Mouse (Mus musculus) embryo, embryonic 11 days (tissue): ENCODE results near the gene Abhd11.
A peak's percentile ranks its signal among the peaks of the same experiment; 100 is the strongest.
"Not testable (repeated sequence)": the region's sequence is repeated elsewhere in the genome, so short reads cannot be mapped to it uniquely, and the experiment has no call there.

Source experiments
- DNase-seq: peaks from one replicate; pipeline ENCODE4 v3.0.0-alpha.2; 2015

Gene Abhd11

DNA sequence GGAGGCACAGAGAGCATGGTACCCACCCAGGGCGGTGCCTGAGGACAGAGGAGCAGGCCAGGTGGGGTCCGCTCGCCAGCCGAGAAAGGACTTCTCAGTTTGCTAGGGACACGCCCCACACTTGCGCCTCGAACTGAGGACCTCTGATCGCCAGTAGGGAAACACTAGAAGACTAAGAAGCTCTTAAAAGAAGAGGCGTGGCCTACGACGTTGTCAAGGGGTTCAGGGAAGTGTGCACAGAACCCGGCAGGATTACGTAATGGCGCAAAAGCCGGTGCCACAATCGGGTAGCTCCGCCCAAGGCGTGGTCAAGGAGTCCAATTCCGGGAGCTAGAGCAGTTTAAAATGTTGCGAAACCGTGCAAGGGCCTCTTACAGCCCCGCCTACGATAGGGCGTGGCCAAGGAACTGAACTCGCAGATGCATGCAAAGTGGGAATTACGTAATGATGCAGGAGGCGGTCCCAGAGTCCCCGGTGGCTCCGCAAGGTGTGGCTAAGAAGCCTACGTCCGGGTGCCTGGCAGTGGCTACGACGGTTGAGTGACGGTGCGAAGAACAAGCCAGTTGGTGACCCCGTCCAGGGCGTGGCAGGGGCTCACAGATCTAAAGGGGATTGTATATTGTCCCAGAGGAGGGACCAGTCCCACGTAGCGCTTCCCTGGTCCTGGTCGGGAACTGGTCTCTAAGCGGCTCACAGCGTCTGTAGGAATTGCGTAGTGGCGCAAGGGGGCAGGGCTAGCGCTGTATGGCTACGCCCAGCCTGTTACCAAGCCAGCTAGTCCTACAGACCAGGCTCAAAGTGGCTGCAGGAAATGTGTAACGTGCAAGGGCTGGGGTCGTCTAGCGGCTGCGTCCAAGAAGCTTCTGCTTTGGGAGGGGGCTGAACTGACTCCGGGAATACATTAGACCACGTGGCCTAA lies at the start of gene Abhd11:
Gene Abhd11 (plus strand): TSS at position 482 of the 919 bp plus-strand sequence.
- peak; percentile 100 for DNase-seq

DNA sequence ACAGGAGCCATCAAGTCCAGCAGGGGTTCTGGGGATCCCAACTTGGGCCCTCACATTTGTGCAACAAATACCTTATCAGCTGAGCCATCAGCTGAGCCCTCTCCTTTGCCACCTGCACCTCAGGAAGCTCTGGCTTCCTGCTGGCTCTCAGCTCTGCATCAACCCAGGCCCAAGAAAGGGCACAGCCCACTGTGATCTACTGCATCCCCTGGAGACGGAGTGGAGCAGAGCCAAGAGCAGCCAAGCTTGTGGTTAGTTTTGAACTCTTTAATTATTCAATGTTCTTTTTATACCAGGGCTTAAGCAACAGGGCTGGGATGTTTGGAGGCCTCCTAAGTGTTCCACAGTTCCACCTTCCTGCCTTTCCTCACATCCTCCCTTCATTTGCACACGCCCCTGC lies 48.5 kb upstream of the Abhd11 start:
- DNase-seq = no peak

DNA sequence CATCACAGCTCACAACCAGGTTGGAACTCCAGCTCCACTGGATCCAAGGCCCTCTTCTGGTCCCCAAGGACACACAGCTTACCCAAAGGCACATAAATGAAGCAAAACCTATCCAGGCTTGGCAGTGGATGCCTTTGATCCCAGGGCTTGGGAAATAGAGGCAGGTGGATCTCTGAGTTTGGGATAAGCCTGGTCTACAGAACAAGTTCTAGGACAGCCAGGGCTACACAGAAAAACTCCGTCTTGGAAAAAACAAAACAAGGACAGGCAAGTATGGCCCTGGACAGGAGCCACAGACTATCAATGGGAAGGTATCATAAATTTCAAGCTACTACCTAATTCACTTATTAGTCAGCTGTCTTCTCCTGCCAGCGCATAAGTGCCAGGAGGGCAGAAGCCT lies 47.4 kb upstream of the Abhd11 start:
- DNase-seq = no peak

DNA sequence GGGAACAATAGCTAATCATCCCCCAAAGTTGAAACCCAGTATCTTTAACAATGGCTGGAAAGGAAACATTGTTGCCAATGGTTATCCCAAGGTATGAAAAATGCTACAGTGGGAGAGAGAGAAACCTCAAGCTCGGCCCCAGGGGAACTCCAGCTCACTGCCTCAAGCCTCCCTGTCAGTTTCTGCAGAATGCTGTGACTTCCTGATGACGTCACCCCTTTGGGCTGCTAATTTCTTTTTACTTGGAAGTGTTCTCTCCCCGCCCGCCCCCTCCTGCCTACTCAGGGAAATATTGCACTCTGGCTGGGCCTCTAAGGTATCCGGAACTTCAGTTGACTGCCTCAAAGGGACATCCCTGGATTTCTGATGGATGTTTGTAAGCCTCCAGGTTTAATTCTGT lies 45.4 kb upstream of the Abhd11 start:
- DNase-seq = peak; percentile 40

DNA sequence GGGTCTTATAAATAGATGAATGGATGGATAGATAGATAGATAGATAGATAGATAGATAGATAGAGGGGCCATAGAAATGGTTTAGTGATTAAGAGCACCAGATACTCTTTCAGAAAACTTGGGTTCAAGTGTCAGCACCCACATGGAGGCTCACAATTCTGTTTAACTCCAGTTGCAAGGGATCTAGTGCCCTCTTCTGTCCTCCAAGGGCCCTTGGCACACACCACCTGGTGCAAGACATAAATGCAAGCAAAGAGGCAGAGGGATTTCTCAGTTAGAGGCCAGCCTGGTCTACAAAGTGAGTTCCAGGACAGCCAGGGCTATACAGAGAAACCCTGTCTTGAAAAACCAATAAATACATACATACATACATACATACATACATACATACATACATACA lies 44.3 kb upstream of the Abhd11 start:
- not testable (repeated sequence) for DNase-seq

DNA sequence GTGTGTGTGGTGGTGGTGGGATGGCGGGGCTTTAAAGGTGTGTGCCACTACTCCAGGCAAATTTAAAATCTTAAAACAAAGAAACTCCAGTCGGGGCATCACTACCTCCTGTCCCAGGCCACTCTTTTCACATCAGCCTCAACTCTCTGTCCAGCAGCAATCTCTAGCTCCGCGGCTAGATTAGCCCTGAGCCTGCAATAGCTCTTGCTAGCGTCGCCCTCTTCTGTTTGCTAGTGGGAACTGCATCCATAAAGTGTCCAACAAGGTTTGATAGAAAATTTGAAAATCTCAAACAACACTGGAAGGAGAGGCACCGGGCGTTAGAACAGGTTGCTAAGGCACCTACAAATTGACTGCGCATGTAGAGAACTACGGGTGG lies 43.5 kb upstream of the Abhd11 start:
- DNase-seq = peak; percentile 88

DNA sequence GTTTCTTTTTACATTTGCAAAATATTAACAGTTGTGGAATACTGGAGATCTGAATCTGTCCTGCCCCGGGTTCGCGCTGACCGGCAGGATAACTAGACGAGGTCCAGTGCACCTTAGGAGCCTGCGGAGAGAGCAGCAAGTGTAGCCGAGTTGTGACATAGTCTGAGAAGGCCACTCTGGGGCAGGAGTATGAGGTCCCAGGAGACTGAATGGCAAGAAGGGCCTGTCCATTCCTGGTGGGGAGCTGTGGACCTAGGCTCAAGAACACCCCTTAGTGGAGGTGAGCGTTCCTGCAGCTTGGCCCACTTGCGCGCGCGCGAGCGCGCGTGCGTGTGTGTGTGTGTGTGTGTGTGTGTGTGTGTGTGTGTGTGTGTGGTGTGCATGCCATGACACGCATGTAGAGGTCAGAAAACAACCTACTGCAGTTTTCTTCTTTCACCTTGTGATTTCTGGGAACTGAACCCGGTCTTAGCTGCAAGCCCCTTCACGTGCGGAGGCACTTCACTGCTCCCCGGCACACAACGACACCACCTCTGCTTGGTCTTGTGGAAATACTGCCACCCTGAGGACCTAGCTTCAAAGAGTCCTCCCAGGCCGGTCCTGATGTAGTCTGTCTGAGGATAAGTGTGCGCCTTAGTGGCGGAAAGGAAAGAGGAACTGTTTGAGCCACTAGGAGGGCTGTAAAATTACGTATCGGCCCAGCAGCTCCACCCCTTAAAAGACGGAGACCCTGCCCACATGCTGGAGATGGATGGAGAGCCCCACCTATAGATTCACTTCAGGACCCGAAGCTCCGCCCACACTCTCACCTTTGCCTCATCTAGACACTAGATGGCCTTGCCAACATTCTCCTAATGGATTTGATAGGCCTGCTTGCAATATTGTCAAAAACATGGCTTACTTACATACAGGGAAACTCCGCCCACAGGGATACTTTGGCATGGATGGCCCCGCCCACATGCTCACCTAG lies 42.8 kb upstream of the Abhd11 start:
- DNase-seq = peak; percentile 69

DNA sequence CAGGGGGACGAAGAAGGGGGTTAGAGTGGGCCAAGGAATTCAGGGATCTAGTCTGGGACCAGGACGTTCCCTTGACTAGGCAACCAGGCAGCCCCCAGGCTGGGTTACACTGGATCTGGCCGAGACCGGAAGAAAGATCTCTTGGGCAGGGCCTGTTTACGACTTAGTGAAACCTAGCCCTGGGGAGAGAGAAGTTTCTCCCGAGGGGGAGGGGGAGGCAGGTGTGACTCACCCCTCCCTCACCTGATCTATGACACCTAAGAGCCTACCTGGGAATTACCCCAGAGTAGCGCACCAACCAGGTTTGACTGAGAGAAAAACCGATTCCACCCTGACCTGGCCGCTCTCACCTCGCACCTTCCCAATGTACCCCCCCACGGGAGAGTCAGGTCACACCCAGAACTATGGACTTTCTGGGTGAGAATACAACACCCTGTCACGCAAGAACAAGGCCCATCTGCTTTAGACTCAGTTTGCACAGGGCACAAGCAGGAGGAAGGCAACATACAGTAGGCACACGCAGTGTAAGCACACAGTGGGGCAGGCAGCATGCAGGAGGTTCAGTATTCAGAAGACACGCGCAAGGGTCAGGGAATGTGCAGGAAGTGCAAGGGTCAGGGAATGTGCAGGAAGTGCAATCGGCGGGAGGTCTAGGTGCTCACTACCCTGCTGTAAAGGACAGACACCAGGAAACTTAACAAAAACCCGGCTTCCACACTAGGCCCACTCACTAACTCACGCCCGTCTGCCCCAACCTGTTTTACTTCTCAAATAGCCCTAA lies 41.6 kb upstream of the Abhd11 start:
- DNase-seq = no peak

DNA sequence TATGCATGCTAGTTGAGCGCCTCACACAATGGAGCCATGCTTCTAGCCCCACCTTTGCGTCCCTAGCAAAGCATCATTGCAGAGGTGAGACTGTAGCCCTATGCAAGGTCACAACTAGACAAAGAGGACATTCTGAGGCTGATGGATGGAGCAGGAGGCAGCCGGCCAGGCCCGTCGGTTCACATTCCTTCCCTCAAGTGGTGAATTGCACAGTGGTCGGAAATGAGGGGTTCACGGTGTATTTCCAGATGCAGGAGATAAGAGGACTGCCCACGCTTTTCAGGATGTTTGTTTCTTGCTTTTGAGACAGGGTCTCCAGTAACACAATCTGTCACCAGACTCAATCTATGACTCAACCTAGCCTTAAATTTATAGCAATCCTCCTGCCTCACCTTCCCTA lies 38.3 kb upstream of the Abhd11 start:
- no peak for DNase-seq

DNA sequence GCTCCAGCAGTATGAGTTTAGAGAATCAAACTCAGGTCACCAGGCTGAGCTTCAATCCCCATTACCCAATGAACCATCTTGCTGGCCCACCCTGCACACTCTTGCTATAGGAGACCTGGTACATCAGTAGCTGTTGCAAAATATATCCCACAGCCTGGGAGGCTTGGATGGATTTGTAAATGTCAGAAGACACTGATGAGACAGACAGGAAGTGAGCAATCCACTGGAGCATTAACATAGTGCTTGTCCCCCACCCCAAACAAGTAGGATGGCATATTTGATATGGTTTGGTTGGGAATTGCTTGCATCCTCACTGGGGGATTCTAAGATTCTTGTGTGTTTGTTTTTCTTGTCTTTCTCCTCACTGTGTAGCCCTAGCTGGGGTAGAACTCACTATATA lies 35.9 kb upstream of the Abhd11 start:
- no peak for DNase-seq

DNA sequence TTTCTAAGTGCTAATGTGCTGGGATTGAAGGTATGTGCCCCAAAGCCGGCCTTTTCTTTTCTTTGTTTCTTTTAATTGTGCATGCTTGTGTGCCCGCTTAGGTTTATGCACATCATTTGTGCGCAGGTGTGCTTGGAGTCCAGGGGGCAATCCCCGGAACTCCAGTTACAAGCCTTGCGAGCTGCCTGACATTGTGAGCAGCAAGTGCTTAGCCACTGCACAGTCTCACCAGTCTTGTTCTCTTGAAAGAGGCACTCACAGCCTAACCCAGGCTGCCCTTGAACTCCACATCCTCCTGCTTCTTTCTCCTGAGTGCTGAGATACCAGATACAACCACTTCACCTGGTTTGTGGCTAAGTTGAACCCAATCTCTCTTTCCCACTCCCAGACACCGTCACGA lies 35.4 kb upstream of the Abhd11 start:
- DNase-seq = no peak

DNA sequence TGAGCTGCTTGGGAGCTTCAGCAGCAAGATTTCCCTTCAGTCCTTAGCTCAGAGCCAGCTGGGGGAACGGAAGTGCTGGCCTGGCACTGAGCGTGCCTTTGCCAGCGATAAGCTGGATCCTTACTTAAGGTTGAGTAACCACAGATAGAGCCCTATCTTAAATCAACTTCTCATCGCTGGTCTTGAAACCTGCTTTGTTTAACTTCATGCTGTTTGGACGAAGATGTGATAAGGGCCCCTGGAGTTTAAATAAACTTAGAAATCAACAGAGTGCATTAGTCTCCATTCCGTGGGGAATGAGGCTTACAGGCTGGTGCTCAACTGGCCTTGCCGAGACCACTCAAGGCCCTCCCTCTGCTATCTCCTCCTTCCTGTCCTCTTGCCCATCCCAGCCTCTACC lies 34.7 kb upstream of the Abhd11 start:
- no peak for DNase-seq

DNA sequence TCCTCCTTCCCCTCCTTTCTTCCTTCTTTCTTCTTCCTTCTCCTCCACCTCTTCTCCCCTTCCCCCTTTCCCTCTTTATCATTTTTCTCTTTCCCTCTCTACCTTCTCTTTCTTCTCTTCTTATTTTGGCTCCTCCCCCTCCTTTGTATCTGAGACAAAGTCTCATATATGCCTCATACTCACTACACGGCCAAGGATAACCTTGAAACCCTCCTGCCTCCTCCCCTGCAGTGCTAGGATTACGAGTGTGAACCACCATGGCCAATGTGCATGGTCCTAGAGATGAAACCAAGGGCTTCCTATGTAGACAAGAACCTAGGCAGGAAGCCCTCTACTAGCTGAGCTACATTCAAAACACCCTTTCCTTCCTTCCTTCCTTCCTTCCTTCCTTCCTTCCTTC lies 34.0 kb upstream of the Abhd11 start:
- no peak for DNase-seq

DNA sequence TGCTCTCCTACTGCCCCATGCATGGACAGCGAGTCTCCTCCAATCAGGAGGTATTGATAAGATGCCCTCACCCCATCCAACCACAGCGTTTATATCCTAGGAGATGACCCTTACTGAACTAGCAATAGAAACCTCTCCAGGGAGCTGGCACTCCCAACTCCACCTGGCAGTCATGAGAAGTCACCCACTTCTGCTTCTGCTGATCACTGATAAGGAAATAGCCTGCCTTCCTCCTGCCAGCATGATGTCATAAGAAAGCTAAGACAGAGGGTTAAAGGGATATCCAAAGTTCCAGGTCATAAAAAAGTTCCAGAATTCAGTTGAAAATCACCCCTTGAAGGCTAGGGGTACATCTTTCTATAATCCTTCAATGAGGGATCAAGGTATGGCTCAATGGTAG lies 32.8 kb upstream of the Abhd11 start:
- no peak for DNase-seq

DNA sequence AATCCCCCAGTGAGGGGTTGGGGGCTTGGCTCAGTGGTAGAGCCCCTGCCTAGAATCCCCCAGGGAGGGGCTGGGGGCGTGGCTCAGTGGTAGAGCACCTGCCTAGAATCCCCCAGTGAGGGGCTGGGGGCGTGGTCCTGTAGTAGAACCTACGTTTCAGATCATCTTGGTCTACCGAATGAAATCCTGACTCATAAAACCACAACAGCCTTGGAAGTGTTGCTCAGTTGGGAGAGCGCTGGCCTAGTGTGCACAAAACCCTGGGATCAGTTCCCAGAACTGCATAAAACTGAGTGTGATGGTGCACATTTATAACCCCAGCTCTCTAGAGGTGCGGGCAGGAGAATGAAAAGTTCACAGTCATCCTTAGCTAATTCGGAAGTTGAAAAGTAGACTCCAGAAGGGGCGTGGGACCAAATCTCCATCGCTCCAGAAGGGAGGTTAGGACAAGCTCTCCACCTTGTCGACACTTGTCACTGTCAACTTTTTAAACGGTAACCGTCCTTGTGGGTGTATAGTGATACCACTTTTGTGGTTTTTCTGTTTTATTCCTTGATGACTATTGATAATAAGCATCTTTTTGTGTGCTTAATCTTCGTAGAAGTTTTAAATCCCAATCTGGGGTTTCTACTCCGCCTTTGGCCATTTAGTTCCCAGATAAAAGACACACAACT lies 32.2 kb upstream of the Abhd11 start:
- DNase-seq = no peak

DNA sequence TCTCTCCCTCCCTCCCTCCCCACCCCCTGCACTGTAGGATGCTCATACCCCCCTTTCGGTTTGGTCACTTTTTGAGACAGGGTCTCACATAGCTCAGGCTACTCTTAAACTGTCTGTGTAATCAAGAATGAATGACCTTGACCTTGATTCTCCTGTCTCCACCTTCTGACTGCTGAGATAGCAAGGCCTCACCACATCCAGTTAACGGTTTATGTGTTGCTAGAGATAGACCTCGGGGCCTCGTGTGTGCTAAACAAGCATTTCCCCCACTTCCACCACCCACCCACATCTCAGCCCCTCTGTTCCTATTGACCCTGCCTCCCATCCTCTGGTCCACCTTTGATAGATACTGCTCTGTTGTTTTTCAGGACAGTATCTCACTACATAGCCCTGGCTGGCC lies 31.1 kb upstream of the Abhd11 start:
- DNase-seq = no peak

DNA sequence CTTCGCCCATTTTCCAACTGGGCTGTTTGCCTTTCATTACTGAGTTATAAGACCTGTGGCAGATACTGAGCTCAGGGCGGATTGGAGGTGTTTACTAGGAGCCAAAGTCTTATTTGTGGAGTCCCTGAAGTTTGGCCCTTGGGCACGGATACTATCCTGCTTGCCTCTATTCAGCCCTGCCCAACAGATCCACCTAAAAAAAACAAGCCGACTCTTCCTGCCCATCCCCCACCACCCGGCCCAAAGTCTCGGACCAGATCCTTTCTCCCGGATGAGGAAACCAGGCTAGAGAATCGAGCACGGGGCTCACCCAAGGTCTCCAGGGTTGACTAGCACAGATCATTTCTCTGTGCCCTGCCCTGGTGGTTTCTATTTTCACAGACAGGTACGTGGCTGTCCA lies 27.8 kb upstream of the Abhd11 start:
- DNase-seq = no peak

DNA sequence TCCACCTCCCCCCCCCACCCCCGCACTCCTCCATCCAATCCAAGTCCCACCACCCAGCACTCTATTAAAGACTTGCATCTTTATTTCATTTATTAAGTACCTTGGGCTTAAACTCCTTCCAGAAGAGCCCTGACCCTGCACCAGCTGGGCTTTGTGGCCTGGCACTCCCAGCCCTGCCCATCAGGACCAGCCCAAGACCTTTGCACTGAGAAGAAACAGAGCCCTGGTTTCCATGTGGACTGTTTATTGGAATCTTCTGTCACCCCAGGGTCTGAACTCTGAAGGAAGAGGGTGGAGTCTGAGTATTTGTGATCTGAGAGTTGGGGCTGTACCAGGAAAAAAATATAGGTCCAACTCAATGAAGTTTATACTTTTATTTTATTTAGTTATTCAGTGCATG lies 25.8 kb upstream of the Abhd11 start:
- DNase-seq = no peak

DNA sequence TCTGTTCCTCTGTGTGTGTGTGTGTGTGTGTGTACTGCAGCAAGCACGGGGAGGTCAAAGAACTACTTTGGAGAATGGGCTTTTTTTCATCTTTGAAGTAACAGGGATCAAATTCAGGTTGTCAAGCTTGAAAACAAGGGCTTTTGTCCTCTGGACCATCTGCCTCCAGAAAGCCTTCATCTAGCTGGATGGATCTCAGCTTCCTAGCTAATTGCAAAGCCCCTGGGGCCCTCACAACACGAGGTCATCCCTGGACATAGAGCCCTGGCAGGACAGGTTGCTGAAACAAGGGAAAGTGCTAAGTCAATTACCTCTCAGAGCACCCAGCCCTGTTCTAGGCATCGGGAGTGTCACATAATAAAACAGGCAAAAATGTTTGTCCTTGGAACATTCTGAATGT lies 25.2 kb upstream of the Abhd11 start:
- DNase-seq = no peak

DNA sequence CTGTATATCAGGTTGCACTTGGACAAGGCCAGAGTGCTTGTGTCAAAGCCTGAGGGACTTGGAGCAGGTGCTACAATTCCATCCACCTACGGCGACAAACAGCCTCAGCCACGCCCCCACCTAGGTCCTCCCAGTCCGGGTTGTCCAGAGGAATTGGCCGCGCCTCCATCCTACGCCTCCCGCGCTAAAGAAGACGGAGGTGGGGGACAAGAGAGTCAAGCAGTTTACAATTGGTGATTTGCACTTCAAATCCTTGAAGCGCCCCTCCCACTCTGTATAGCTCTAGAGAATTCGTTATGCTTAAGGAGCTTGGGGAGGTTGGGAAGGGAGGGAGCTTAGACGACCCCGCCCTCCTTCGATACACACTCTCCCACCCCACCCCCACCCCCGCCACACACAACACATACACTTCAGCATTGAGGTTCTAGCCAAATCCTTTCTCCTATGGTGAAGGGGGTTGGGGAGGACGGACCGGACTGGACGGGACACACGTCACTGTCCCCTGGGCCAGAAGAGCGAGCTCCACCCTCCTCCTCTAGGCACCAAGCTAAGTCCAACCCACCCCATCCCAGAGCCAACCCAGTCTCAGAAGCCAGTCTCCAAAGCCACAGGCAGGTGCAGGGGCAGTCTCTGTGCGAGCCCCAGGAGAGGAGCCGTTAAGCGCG lies 23.2 kb upstream of the Abhd11 start, which contains the start of gene Cldn3:
Gene Cldn3 (plus strand): TSS at position 582 of the 665 bp plus-strand sequence.
- DNase-seq = peak; percentile 55
